Mouse (Mus musculus) layer of hippocampus, adult 2 months (tissue): ENCODE measurements at regions not wholly inside any gene's neighbourhood (a gene's known extent, or its start where the extent isn't known, plus 50 kb on each side); places are given as distances from the start of the nearest gene placed in this dataset.

Source experiments
- DNase-seq, 2 experiments: peaks; one replicate each; pipeline ENCODE4 v3.0.0; 2022; ENCODE audit warnings: low spot score in 2 of 2
- H3K27ac ChIP-seq: fragments of 200-600 bp; 2 replicates; pipeline ENCODE4 v1.8.1; 2022
- H3K4me3 ChIP-seq: fragments of 200-600 bp; 2 replicates; pipeline ENCODE4 v1.8.1; 2022; ENCODE audit warnings: mild to moderate bottlenecking
- CTCF ChIP-seq: fragments of 200-600 bp; conservative IDR thresholded peaks from 2 replicates; pipeline ENCODE4 v1.8.1; 2022; ENCODE audit warnings: antibody characterized with exemption, mild to moderate bottlenecking, moderate library complexity

- H3K4me3 ChIP-seq, result no peak overlapping the region
- no peak overlapping the region for H3K27ac ChIP-seq
- no peak for TF ChIP-seq CTCF
- no peak for DNase-seq
These were observed 113.9 kb downstream of the Gm10131 start for GRCm38 (mm10) chr8:33997676-33998075.

- no peak overlapping the region for H3K27ac ChIP-seq
- TF ChIP-seq CTCF, result no peak
- DNase-seq, result no peak
- H3K4me3 ChIP-seq, result no peak overlapping the region
These were observed 118.6 kb downstream of the Gm10131 start for GRCm38 (mm10) chr8:33992946-33993345.

GRCm38 (mm10) chr8:33991917-33992875, 119.3 kb downstream of the Gm10131 start:
- TF ChIP-seq CTCF, result no peak
- Histone ChIP-seq H3K4me3 (no peak overlapping the region), H3K27ac (no peak overlapping the region)
- DNase-seq, result no peak

- TF ChIP-seq CTCF, result no peak
- DNase-seq, result no peak
- no peak overlapping the region for H3K27ac ChIP-seq
- H3K4me3 ChIP-seq, result no peak overlapping the region
These were observed 120.2 kb downstream of the Gm10131 start for GRCm38 (mm10) chr8:33991165-33991916.

GRCm38 (mm10) chr8:33990039-33990438, 121.5 kb downstream of the Gm10131 start:
- no peak for DNase-seq
- no peak for TF ChIP-seq CTCF
- Histone ChIP-seq H3K27ac (no peak overlapping the region), H3K4me3 (no peak overlapping the region)

GRCm38 (mm10) chr8:33987755-33988104, 123.8 kb downstream of the Gm10131 start:
- no peak overlapping the region for H3K4me3 ChIP-seq
- H3K27ac ChIP-seq, result no peak overlapping the region
- TF ChIP-seq CTCF, result no peak
- DNase-seq, result no peak

- H3K27ac ChIP-seq, result no peak overlapping the region
- no peak for TF ChIP-seq CTCF
- H3K4me3 ChIP-seq, result no peak overlapping the region
- no peak for DNase-seq
These were observed 124.3 kb downstream of the Gm10131 start for GRCm38 (mm10) chr8:33987091-33987754.

GRCm38 (mm10) chr8:33986657-33987056, 124.9 kb downstream of the Gm10131 start:
- no peak for TF ChIP-seq CTCF
- DNase-seq, result no peak
- no peak overlapping the region for H3K4me3 ChIP-seq
- H3K27ac ChIP-seq, result no peak overlapping the region

- H3K4me3 ChIP-seq, result no peak overlapping the region
- no peak for DNase-seq
These were observed 126.0 kb downstream of the Gm10131 start for GRCm38 (mm10) chr8:33985430-33985977.

GRCm38 (mm10) chr8:33981629-33982028, 129.9 kb downstream of the Gm10131 start:
- no peak overlapping the region for H3K27ac ChIP-seq
- peak; percentile 66 for TF ChIP-seq CTCF
- H3K4me3 ChIP-seq, result no peak overlapping the region
- DNase-seq, result no peak

More at GRCm38 (mm10) chr8:33985430-33985977, 126.0 kb downstream of the Gm10131 start:
- H3K27ac ChIP-seq, result no peak overlapping the region
- TF ChIP-seq CTCF, result no peak

GRCm38 (mm10) chr8:33980999-33981398, 130.5 kb downstream of the Gm10131 start:
- no peak for TF ChIP-seq CTCF
- Histone ChIP-seq H3K4me3 (no peak overlapping the region), H3K27ac (no peak overlapping the region)
- DNase-seq, result no peak
